Comparison of ENCODE assay signal across 15 mouse cellular contexts in the genomic region with DNA sequence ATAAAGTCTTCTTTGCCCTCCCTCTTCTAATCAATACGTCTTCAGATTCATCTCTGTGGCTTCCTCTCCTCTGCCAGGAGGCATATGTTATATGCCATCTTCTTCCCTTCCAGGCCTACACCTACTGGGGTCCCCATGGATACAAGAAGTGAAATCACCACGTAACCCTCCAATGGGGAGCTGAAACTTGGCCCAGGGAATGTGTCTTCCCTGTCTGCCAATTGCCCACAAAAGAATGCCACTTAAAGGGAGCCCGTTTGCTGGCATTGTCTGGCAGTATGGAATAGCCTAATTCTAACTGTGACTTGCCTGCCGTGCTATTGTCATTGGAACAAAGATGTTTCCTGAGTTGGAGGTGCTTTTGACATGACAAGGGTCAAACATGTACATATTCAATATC.
"Had no signal": no experiment of that assay in that cellular context is flagged by ENCODE, and none has a peak within 500 bp of the region (broad histone marks: within the 10 kb centered on the region; RNA-seq: fewer than 3 reads in every experiment).

No protein-coding gene starts in this region.

- H3K4me3 ChIP-seq: layer of hippocampus, adult 2 months; left cerebral cortex, adult 2 months; liver, embryonic 13.5 days; midbrain, embryonic 13.5 days; neural tube, embryonic 12.5 days; neural tube, embryonic 15.5 days had no signal

- H3K9me3 ChIP-seq: liver, embryonic 13.5 days; midbrain, embryonic 13.5 days; neural tube, embryonic 12.5 days; neural tube, embryonic 15.5 days had no signal

- H3K36me3 ChIP-seq: liver, embryonic 13.5 days; midbrain, embryonic 13.5 days; neural tube, embryonic 12.5 days; neural tube, embryonic 15.5 days had no signal

- DNase-seq: kidney, adult 18-20 months; kidney, adult 9 months; kidney, postnatal 25 days; layer of hippocampus, adult 9-11 months; liver, embryonic 13.5 days; lung, adult 2 months; lung, postnatal 14 days; lung, postnatal 4 days; thymus, adult 18-20 months; thymus, postnatal 36 days had no signal

- H3K4me1 ChIP-seq: liver, embryonic 13.5 days; midbrain, embryonic 13.5 days; neural tube, embryonic 12.5 days; neural tube, embryonic 15.5 days had no signal

- H3K27ac ChIP-seq: layer of hippocampus, adult 2 months; left cerebral cortex, adult 2 months; liver, embryonic 13.5 days; midbrain, embryonic 13.5 days; neural tube, embryonic 12.5 days; neural tube, embryonic 15.5 days had no signal

- H3K27me3 ChIP-seq: liver, embryonic 13.5 days; midbrain, embryonic 13.5 days; neural tube, embryonic 12.5 days; neural tube, embryonic 15.5 days had no signal

- ATAC-seq: midbrain, embryonic 13.5 days had no signal

- H3K4me2 ChIP-seq: liver, embryonic 13.5 days; midbrain, embryonic 13.5 days; neural tube, embryonic 12.5 days; neural tube, embryonic 15.5 days had no signal

- H3K9ac ChIP-seq: liver, embryonic 13.5 days; midbrain, embryonic 13.5 days; neural tube, embryonic 12.5 days; neural tube, embryonic 15.5 days had no signal
